Mouse (Mus musculus) forebrain, embryonic 13.5 days (tissue): ENCODE results near the gene Gm32687. TPM values are rescaled to one million over a fixed set of nuclear protein-coding genes. Genes with fewer than 3 reads are reported as not detected.
A peak's percentile ranks its signal among the peaks of the same experiment; 100 is the strongest.
"Not testable (repeated sequence)": the region's sequence is repeated elsewhere in the genome, so short reads cannot be mapped to it uniquely, and the experiment has no call there.

Source experiments
- ATAC-seq: fragments of 200-750 bp; cut with Nextera tagmentation; 2 replicates; pipeline ENCODE4 v1.8.0; 2017
- H3K27ac ChIP-seq: fragments of 300-500 bp; sonication (generic); 2 replicates; pipeline ENCODE4 v1.5.1; 2015; ENCODE audit warnings: inconsistent platforms, mild to moderate bottlenecking, moderate library complexity
- H3K27me3 ChIP-seq: fragments of 300-500 bp; sonication (generic); 2 replicates; pipeline ENCODE4 v1.6.1; 2015; ENCODE audit warnings: mild to moderate bottlenecking, inconsistent platforms
- H3K36me3 ChIP-seq: fragments of 300-500 bp; sonication (generic); 2 replicates; pipeline ENCODE4 v1.6.1; 2015; ENCODE audit warnings: mild to moderate bottlenecking, inconsistent platforms; ENCODE audit not compliant: poor library complexity, severe bottlenecking
- H3K4me1 ChIP-seq: fragments of 300-500 bp; sonication (generic); 2 replicates; pipeline ENCODE4 v1.6.1; 2015; ENCODE audit warnings: inconsistent platforms
- H3K4me2 ChIP-seq: fragments of 300-500 bp; sonication (generic); 2 replicates; pipeline ENCODE4 v1.6.1; 2015; ENCODE audit warnings: inconsistent platforms, mild to moderate bottlenecking, moderate library complexity
- H3K4me3 ChIP-seq: fragments of 300-500 bp; sonication (generic); 2 replicates; pipeline ENCODE4 v1.5.1; 2015; ENCODE audit warnings: mild to moderate bottlenecking, inconsistent platforms
- H3K9ac ChIP-seq: fragments of 300-500 bp; sonication (generic); 2 replicates; pipeline ENCODE4 v1.6.1; 2015; ENCODE audit warnings: mild to moderate bottlenecking, inconsistent platforms
- H3K9me3 ChIP-seq: fragments of 300-500 bp; sonication (generic); replicated peaks from 2 replicates; pipeline ENCODE4 v1.6.1; 2016; ENCODE audit warnings: inconsistent platforms
- WGBS: fragments of 180-500 bp; shearing (Covaris S2); methylation state at CpG from one replicate; pipeline ENCODE4 v1.1.7; 2015; 5-methylcytosine and 5-hydroxymethylcytosine counted together
- polyA plus RNA-seq: library from polyadenylated mRNA; unstranded; fragments of >200 nt; fragmentation: Nextera tagmentation; extraction: Ambion mirVana; gene quantifications from 2 replicates; pipeline ENCODE4 v1.2.1, GENCODE M21; 2015

Gene Gm32687
- 11.1 and 12.6 TPM in 2 replicates for polyA plus RNA-seq

DNA sequence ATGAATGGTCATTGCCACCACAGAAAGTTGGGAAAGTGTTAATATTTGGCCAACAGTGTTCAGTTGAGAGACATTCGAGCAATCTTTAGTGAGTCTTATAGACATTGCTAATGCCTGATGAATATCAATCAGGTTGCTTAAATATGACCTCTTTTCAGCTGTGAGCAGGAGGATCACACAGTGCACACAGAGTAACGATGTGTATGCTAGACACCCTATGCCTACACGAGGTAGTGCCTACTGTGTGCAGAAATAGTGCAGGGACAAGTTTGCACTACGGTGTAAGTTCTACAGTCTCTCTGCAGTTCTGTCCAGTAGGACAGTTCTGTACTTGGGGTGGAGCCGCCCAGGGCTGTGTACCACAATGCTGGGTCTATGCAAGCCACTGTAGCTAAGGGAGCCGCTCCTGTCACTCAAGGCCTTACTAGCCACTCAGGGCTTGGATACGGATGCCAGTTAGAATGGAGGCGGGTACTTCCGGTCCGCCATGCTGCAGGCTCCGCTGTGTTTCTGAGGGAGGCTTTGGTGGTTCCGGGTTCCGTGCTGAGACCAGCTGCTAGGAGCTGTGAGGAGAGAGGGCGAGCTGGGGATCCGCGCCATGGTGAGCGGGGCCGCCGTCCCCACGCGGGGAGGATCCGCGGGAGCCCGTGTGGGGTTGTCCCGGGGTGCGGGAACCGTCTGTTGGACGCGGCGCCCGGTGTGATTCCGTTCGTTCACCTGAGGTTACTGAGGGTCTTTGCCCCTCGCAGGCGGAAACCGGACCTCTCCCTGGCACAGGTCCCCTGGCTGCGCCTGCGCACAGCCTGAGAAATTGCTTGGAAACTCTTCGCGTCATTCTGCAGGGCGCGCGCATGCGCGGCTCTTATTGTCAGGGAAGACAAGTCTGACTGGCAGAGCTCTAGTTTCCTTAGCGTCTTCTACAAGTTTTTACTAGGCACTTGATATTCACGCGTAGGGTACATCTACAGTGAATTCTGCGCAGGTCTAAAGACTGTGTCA, at the start of gene Gm32687:
Gene Gm32687, plus strand, starts transcription at position 526 of the 999 bp plus-strand sequence.
- not testable (repeated sequence) for H3K9ac ChIP-seq, H3K4me3 ChIP-seq, H3K4me1 ChIP-seq, H3K36me3 ChIP-seq, H3K27ac ChIP-seq, H3K27me3 ChIP-seq, H3K4me2 ChIP-seq, H3K9me3 ChIP-seq
- ATAC-seq, result peak; percentile 100
- WGBS, result 24% methylated on average over 6 of the region's 49 CpGs

DNA sequence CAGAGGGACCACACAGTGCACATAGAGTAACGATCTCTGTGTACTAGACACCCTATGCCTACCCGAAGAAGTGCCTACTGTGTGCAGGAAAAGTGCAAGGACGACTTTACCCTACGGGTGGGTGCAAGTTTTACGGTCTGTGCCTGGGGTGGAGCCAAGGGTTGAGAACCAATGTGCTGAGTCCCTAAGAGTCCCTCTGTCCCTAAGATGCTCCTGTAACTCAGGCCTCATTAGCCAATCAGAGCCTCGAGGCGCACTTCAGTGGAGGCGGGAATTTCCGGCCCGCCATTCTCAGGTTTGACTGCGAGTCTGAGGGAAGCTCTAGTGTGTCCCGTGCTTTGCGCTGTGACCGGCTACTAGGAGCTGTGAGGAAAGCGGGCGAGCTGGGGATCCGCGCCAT, 17.5 kb upstream of the Gm32687 start:
- H3K9me3 ChIP-seq, H3K4me2 ChIP-seq, ATAC-seq, H3K27me3 ChIP-seq, H3K4me3 ChIP-seq, H3K9ac ChIP-seq, H3K4me1 ChIP-seq, H3K36me3 ChIP-seq, H3K27ac ChIP-seq: not testable (repeated sequence)
- no CpG with 5 or more reads among the region's 18 CpGs for WGBS

DNA sequence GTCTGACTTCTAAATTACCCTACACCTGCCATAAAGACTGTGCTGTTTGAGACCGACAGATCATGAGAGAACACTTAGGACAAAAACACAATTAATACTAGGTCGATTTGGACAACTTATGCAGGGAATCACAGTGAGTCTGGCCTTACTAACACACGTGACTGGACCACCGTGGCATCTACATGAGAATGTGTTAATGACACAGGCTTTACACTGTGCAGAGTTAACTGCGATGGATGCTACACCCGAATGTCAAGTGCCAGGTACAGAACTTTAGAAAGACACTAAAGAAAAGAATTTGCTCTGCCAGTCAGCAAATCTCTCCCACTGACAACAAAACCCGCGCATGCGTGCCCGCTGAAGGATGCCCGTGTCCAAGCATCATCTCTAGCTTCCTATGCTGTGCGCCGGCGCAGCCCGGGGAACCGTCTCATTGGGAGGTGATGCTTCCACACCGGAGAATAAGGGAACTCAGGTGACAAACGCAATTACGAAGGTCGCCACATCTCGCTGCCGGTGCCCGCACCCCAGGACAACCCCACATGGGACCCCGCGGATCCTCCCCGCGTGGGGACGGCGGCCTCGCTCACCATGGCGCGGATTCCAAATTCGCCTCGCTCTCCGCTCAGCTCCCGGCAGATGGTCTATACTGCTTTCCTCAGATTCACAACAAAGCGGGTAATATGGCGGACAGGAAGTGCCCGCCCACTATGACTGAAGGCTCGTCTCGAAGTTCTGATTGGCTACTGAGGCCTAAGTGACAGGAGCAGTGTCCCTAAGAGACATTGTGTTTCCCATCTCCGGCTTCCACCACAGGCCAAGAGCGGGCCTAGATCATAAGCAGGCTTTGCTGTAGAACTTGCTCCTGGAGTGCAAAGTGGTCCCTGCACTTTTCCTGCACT, 66.4 kb downstream of the Gm32687 start, which contains the start of gene Zfp781:
Gene Zfp781, minus strand, starts transcription at position 639 of the 902 bp plus-strand sequence.
- H3K9ac ChIP-seq, H3K36me3 ChIP-seq, H3K4me1 ChIP-seq, H3K9me3 ChIP-seq, H3K4me2 ChIP-seq, H3K4me3 ChIP-seq, H3K27me3 ChIP-seq, H3K27ac ChIP-seq: not testable (repeated sequence)
- no CpG with 5 or more reads among the region's 43 CpGs for WGBS
- peak; percentile 98 for ATAC-seq

Other genes starting within 250 kb of the Gm32687 start
- 56.6 and 65.3 TPM in 2 replicates for gene Sirt6, start 236.1 kb upstream of the Gm32687 start, polyA plus RNA-seq
- gene Ankrd24, start 235.4 kb upstream of the Gm32687 start, polyA plus RNA-seq, result 6.4 and 6.9 TPM in 2 replicates
- 5.4 and 5.6 TPM in 2 replicates for gene Gm10778, start 214.9 kb upstream of the Gm32687 start, polyA plus RNA-seq
- 22.8 and 23.2 TPM in 2 replicates for gene Zfp433, start 159.1 kb upstream of the Gm32687 start, polyA plus RNA-seq
- gene Gm3055, start 92.8 kb upstream of the Gm32687 start, polyA plus RNA-seq, result 12.3 and 19.5 TPM in 2 replicates
- gene Gm4767, start 51.7 kb upstream of the Gm32687 start, polyA plus RNA-seq, result 2.8 and 4.3 TPM in 2 replicates
- 3.9 and 5.8 TPM in 2 replicates for gene Zfp781, start 66.5 kb downstream of the Gm32687 start, polyA plus RNA-seq
- 16.6 and 18.7 TPM in 2 replicates for gene Zfp873, start 184.2 kb downstream of the Gm32687 start, polyA plus RNA-seq
- gene BC024063, start 219.4 kb downstream of the Gm32687 start, polyA plus RNA-seq, result 5.3 and 6.1 TPM in 2 replicates